Mouse (Mus musculus) gastrocnemius, adult 18-20 months (tissue): ENCODE data around the gene Pmp22. TPM values are rescaled to one million over a fixed set of nuclear protein-coding genes. Genes with fewer than 3 reads are reported as not detected.

Source experiments
- DNase-seq: peaks from one replicate; pipeline ENCODE4 v3.0.0; 2021; ENCODE audit warnings: low spot score
- total RNA-seq, 2 experiments: library from RNA; stranded (reverse); gene quantifications; 2 replicates each; pipeline ENCODE4 v1.2.3; 2021

The Pmp22 gene
- total RNA-seq, 2 experiments from 2014 or later, result 29.9 to 33.8 TPM

- no peak for DNase-seq
Observed at GRCm38 (mm10) chr11:63160926-63161325, 32.1 kb downstream of the Pmp22 start.

GRCm38 (mm10) chr11:63162806-63163205 lies 34.0 kb downstream of the Pmp22 start:
- DNase-seq, result no peak

- DNase-seq, result no peak
Observed at GRCm38 (mm10) chr11:63163550-63163949, 34.8 kb downstream of the Pmp22 start.

GRCm38 (mm10) chr11:63163986-63164682 lies 35.4 kb downstream of the Pmp22 start:
- no peak for DNase-seq

- no peak for DNase-seq
Observed at GRCm38 (mm10) chr11:63164756-63165484, 36.1 kb downstream of the Pmp22 start.

GRCm38 (mm10) chr11:63167826-63168225 lies 39.0 kb downstream of the Pmp22 start:
- no peak for DNase-seq

- DNase-seq, result no peak
Observed at GRCm38 (mm10) chr11:63168551-63169258, 39.9 kb downstream of the Pmp22 start.

GRCm38 (mm10) chr11:63171977-63172376 lies 43.2 kb downstream of the Pmp22 start:
- no peak for DNase-seq

GRCm38 (mm10) chr11:63173604-63174003 lies 44.8 kb downstream of the Pmp22 start:
- no peak for DNase-seq

- no peak for DNase-seq
Observed at GRCm38 (mm10) chr11:63175302-63175701, 46.5 kb downstream of the Pmp22 start.

- no peak for DNase-seq
Observed at GRCm38 (mm10) chr11:63176416-63176815, 47.6 kb downstream of the Pmp22 start.

- DNase-seq, result no peak
Observed at GRCm38 (mm10) chr11:63180262-63181101, 51.7 kb downstream of the Pmp22 start.

GRCm38 (mm10) chr11:63188803-63189202 lies 60.0 kb downstream of the Pmp22 start:
- DNase-seq, result no peak

GRCm38 (mm10) chr11:63198070-63198469 lies 69.3 kb downstream of the Pmp22 start:
- DNase-seq, result no peak

GRCm38 (mm10) chr11:63201989-63202535 lies 73.3 kb downstream of the Pmp22 start:
- DNase-seq, result no peak

Other genes starting within 250 kb of the Pmp22 start
- 1 to 10 TPM; 4.8 to 5.4 TPM for gene Tvp23b, start 249.5 kb upstream of the Pmp22 start, total RNA-seq
- gene Cdrt4, start 177.8 kb upstream of the Pmp22 start, total RNA-seq, result not detected
- gene Tekt3, start 67.3 kb upstream of the Pmp22 start, total RNA-seq, result not detected